Mouse (Mus musculus) urinary bladder, adult 2 months (tissue): ENCODE measurements at regions not wholly inside any gene's neighbourhood (a gene's known extent, or its start where the extent isn't known, plus 50 kb on each side); places are given as distances from the start of the nearest gene placed in this dataset.

Experiments
- DNase-seq: peaks from one replicate; pipeline ENCODE4 v3.0.0; 2022; ENCODE audit warnings: low spot score

DNA sequence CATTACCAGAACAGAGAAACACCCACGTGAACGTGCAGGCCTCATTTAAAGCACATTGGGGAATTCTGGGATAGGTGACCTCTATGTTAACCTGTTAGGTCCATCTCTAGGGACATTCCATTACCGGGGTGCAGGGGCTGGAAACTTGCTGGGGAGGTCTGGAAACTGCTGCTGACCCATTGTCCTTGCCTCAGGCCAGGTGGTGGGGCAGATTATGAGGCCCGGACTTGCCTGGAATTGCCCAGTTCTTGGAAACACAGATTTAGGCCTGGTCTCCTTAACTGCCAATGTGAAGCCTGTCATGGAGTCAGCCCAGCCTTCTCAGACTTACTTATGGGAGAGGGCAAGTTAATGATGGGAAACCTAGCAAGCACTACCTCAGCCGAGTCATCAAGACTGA is 175.3 kb upstream of the Klf7 start:
- DNase-seq = no peak

DNA sequence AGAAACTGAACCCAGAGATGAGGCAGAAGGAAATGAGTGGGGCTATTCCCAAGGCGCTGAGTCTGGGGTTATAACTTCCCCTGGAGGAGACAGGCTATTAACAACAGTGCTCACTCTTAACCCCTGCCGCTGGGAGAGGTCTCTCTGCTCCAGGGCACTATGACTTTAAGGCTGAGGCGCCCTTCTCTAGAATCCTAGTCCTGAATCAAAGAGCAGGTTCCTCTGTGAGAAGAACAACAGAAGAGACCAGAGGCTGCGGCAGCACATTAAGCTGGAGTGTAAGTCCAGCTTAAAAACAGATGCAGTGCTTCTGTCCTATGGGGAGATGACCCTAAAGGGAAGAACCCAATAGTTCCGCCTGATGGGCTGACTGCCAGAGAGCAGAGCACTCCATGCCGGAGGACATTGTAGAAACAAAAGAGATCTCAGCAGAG is 173.4 kb upstream of the Klf7 start:
- no peak for DNase-seq

DNA sequence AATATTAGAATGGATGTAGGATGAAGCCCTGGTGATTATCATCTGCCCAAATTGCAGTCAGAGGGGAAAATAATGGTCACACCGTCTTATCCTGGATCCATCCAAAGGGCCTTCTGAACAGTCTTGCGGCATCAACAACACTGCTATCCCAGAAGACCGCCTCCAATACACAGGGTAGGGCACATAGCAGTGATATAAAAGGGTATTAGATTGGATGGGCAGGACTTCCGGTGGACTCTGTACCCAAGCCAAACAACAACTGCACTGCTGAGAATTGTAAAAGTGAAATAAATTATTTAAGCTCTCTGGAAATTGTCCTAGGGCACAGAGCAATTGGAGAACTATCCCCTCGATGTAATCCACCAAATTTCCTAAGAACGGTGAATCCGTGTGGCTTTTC is 173.0 kb upstream of the Klf7 start:
- DNase-seq = no peak

DNA sequence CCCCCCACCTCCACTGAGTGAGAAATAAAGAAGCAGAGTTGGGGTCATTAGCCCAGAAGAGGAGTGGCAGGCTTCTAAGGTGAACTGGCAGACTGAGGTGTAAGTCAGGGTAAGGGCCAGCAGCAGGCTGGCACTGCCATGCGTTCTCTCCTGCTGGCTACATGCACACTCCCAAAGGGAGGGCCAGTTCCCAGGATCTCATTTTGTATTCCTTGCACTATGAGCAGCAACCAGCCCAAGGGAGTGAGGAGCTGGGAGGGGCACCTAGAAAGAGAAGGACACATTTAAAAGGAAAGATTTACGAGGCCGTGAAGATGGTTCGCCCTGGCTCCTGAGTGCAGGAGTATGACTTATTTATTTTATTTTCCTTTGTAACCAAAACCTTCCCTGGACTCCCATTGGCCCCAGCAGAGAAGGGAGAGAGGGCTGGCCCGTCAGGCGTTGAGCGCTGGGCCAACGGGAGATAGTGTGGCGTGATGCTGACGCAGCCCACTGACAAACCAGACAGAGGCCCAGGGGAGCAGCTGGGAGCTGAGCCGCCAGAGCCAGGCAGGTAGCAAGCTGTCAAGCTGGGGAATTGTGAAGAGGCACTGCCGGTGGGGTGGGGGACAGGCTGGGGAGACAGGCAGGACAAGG is 166.8 kb upstream of the Klf7 start:
- DNase-seq = no peak

DNA sequence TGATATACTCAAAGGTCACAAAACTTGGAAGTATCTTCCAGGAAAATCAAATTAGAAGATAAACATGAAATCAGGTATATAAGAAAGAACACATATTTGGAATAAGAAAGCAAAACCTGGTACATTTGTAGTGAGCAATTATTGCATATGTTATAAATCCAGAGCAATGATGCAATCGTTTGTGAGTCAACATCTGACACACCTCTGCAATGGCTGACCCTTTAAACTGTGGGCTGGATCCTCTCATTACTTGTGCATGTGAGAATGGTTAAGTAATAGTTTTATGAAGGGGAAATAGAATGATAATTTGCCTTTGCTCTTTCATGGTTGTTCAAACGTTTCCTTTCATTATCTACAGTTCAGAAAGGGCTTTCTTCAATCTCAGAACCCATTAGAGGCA is 165.0 kb upstream of the Klf7 start:
- DNase-seq = no peak

DNA sequence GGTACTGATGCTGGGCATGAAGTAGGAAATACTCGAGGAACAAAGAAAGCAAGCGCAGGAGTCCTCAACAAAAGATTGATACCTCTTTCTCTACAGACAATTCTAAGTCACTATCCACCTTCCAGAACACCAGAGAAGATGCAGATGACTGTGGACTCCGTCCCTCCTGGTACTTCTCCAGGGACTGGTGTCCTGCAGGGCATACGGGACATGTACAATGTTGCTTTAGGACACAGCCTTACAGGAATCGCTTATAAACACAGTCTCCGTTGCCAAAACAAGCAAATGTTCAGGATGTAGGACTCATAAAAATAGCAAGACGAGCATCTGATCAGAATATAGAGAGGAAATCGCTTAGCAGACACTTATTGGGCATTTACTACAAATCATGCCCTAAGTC is 162.6 kb upstream of the Klf7 start:
- no peak for DNase-seq

DNA sequence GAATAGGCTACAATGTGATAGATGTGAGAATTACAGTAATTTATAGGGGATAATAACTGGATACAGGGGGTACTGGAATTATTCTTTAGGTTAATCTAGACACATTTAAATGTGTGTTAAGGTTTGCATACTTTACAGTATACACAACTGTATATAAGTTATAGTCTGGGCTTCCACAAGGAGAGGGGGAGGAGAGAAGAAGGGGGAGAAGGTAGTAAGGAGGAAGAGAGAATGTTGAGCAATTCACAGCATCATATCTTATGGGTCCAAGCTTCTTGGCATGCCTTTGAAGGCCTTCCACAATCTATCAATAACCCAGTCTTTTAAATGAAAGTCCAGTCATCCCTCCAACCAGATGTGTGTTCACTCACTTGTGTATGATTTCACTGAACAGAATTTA is 153.8 kb upstream of the Klf7 start:
- no peak for DNase-seq

DNA sequence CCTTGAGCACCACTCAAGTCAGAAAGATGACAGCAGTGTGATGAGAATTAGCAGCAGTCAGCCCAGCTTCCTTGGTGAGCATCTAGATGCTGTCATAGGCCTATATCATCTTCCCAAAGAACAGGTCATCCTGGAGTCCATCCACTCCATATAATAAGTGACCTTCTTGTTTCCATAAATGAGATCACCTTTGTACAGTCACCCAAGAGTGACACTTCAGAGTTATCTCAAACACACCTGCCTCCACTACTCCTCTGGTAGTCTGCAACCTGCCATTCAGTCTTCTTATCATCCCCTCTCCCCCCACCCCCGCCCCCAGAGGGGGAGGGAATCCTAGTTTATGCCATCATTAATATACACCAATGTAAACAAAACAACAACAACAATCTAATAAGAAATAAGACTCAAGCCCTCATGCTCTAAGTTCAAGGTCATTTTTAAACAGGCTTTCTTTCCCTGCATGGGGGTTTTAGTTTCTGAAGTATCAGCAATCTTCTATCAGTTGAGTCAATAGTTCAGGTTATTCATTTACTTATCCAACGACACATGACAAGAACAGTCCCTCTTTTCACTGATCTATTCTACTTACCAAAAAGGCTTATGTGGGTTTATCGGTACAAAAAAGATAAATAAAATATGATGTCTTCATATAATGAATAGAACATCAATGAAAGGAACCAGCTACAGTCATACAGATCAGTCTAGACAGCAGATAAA is 153.2 kb upstream of the Klf7 start:
- no peak for DNase-seq

DNA sequence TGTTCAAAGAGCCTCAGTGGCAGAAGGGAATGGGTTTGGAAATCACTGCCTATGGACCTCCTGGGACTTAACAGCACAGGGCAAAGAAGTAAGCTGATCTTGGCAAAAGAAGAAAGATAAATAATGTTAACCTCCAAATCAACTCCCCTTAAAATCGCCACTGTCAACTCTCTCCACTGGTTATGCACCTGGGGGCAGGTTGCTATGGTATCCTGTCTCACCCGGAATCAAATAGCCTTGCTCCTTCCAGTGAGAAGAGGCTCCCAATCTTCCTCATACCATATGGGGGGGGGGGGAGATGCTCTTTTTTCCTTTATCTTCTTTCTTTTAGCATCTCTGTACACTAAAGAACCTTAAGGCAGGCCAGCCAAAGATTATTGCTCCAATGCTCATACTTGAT is 135.2 kb upstream of the Klf7 start:
- DNase-seq = no peak

DNA sequence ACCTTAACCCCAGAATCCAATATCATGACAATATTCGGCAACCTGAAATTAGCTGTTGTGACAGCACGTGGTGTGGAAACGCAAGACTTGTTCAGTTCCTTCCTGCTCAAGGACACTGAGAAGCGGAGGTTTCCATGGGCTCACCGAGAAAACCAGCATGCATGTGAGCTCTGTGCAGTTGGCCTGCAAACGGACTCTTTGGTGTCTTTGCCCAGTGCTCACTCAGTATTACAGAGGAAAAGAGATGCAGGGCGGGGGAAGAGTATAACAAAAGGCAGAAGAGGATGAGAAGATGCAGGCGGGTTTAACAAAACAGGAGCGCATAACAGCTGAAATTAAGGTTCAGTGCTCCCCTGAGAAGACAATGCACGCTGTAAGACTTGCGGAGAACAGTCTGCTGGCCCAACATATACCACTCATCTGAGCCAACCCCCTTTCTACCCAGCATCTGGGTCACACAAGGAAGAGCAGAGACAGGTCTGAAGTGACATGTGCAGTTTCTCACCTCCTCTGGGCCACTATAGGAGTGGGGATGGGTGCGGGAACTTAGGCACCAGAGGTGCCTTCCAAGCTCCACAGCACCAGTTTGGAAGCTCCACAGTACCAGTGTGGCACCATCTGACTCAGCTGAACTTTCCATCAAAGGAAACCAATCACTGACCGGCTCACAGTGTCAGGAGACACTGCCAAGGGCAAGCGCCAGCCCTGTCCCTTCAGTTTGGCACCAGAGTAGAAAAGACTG is 133.6 kb upstream of the Klf7 start:
- no peak for DNase-seq

DNA sequence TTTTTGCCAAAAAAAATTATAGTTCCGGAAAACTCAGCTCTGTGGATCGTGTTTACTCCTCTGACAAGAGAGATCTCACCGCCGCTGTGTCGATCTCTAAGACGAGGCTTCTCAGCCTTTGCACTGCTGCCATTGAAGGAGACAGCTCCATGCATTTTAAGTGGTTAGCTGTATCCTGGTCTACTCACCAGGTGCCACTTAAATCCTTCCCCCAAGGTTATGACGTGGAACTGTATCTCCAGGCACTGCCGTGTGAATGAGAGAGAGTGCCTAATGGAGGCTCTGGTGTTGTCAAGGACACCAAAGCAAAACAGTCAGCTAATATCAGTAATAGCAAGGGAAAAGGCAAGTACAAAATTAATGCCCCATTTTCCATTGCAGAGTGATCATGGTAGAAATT is 132.6 kb upstream of the Klf7 start:
- no peak for DNase-seq

DNA sequence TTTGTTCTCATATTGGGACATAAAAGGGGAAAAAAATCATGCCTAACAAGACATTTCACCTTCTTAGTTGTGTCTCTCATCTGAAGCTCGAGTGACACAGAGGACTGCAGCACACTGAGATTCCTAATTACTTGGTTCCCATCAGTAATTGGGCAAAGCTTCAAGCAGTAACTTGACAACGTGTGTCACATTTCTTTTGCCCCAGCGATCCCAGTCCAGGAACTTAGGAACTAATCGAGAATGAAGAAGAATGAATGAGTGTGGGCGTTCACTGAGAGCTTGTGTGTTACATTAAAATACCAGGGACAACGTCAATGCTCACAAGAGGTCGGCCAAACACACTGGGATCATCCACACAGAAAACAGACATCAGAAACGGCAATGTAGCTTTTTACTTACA is 131.9 kb upstream of the Klf7 start:
- no peak for DNase-seq

DNA sequence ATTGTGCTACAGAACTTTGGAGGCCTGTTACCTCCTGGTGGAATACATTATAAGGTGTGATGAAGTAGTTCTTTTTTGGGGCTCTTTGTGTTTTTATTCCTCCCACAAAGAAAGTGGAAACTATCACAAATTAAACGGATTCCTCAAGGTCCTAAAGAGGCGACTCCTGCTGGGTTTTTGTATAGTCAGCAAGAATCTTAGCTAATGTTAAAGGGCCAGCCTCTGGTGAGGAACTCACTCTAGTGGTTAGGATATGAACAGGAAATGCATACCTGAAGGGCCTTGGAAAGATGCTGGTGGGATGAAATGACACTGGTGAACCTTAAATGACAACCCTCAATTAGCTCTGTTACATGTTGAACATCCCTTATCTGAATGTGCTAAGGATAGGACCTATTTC is 120.3 kb upstream of the Klf7 start:
- no peak for DNase-seq

DNA sequence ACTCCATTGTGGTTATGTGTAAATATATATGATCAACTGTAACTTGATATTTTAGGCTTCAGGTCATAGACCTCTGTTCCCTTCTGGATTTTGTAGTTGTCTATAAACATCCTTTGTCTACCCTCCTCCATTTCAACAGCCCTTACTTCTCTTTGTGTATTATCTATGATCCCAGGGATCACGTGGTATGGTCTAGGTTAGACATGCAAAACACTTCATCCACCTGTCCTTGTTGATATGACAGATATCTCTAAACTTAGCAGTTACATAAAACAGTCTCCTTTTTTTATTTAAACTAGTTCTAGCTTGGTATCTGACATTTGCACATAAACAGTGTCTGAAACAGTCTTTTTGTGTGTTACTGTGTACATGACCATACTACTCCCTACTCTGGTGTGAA is 107.6 kb upstream of the Klf7 start:
- DNase-seq = no peak

DNA sequence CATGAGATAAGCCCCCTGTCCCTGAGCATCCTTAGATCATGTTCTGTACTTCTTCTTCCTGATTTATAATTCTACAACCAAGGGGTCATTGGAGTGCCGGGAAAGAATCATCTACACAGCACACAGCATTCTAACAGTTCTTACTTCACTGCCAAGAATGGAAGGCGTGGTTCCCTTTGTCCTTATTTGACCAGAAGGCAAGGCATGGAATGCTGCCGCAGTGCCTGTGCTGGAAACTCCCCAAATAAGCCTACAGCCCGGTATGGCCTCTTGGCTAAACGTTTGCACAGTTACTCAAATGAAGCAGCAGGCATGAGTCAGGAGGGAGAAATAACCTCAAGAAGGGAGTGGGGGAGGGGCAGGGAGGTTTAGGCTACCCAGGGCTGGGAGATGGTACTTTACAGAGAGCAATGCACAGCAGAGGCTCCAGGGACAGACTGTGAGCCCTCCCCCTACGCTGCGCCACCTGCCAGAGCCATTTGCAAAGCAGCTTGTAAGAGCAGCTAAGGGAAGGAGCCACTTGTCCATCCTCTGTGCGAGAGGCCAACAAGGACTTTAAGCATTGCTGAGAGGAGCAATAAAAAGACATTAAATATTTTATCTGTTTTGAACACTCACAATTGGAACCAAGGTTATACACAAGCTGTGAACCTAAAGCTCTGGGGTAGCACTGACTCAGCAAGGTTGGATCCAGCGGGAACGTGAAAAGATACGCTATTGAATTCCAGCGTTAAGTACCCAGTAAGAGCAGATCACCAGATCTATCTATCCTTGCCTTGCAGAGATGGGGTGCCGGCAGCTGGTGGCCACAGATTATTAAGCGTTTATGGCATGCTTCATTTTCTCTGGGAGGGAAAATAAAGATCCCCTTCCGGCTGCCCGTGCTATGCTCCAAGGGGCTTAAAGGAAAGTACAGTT is 104.2 kb upstream of the Klf7 start:
- no peak for DNase-seq

DNA sequence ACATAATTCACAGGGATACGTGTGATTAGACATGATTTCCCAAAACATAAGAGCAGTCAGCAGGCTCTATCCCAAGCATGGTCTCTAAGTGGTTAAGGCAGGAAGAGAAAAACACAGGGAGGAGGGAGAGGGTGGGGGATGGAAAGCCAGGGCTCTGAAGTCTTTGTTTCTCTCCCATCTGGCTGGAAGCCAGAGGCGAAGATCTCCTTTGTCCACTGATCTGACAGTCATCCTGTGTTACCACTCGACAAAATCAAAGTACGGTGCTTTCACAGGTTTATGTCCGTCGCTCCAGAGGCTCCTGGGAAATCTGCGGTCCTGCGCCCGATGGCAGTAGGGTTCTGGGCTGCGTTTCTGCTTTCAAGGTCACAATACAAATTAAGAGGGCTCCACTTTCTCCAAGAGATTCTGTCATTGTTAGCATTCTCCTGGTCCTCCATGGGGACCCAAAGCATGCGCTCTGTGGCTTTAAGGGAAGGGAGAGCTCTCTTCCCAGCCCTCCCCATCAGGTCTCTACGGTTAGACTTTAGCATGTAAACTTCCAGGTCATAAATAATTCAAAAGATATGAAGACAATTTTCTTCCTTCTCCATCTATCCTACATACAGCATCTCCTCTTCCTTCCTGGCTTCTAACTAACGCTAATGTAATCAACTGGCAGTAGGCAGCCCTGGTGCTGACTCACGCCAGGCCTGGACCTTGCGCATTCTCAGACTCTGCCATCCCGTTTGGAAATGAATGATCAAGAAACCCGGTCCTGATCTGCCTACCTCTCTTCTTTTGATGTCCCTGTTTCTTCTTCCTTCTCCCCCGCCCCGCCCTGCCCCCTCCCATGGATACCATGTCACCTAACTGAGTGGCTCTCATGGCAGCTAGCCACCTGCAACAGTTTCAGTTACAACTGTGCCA is 102.0 kb upstream of the Klf7 start:
- no peak for DNase-seq

DNA sequence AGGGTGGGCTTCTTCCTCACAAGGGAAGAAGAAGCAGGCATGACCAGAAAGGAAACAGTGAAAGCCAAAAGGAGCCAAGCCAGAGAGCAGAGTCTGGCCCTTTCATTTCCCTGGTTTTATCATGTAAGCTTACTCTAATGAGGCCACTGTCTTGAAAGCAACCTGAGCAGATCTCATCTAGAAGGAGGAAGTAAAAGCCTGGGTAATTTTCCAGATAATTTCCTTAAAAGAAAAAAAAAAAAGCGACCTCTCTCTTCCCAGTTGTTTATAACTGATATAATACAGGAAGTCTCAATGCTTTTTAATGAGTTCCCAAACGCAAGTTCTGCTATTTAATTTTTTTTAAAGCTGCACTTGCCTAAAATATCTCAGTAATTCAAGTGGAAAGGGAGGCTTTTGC is 100.4 kb upstream of the Klf7 start:
- DNase-seq = no peak

DNA sequence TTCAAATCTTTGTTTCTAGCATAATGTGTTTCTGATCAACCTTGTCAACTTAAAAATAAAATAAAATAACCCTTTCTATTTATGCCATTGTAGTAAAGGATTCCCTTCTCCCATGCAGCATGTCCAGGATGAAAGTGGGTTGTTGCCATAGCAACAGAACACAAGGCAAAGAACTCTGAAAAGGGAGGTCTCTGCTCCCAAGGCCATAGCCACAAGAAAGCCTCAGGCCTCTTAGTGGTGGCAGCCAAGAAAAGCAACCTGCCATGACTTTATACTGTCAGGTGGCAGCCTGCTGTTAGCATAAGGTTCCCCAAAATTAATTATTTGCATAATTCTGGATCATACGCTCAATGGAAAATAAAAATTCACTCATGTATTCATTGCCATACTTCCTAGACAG is 98.4 kb upstream of the Klf7 start:
- no peak for DNase-seq

DNA sequence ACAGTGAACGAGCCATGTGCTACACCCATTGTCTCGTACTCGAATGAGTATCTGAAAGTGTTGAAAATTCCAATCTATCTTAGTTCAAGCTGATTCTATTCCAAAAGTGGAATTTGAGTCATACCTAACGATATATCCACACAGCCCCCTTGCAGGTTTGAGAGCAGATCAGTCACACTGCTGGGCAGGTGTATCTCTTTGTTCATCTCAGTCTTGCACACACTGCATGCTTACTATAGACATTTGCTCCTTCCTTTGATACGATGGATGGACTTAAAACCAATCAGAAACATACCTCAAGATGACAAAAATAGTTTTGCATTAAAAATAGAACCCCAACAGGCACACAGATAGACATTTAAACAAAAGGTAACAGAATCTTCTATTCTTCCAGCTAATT is 98.0 kb upstream of the Klf7 start:
- DNase-seq = no peak

DNA sequence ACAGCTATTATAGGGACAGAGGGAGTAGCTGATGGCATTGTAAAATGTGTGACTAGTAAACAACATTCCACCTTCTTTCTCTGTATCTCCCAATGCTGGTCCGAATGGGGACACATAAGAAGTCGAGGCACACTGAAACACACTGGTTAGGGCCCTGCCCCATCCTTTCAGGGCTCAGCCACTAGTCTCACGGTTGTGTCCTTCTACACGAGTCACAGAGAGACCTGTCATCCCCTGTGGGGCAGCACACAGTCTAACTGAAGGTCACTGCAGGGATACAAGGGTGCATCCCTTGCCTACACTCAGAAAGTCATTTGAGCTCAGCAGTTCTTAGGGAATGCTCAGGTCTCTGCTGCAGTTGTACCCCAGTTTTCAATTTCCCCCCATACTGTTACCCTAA is 93.6 kb upstream of the Klf7 start:
- DNase-seq = no peak

DNA sequence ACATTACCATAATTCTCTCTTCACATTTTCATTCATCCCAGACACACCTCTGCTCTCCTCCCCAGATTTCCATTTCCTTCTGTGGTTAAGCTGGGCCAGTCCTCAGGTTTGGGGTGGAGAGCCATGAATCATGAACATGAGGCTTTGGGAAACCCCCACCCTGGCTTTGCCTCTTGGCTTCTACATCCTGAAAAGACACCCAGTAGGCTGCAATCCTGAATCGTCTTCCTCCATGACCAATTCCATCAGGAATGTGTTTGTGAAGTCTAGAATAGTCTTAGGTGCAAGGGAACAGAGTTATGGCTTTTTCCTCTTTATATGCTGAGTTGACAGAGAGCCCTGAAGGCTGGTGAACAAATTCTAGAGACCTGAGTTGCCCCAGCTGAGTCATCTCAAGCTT is 87.0 kb upstream of the Klf7 start:
- DNase-seq = no peak
